Mouse (Mus musculus): ENCODE data around the gene Bpifb5.

GRCm38 (mm10) chr2:154255770-154256169 lies 32.2 kb downstream of the Bpifb5 start:
- no peak for TF ChIP-seq CTCF (IDR thresholded peaks at IDR 0.05; ENCODE audit: borderline replicate concordance, insufficient read depth, low read depth, low read length)
- TF ChIP-seq POLR2A (IDR thresholded peaks at IDR 0.05; ENCODE audit: borderline replicate concordance, insufficient read depth, low read length) = no peak
